Mouse (Mus musculus) heart, adult 9 months (tissue): ENCODE results near the gene Krt14.

Source experiments
- DNase-seq, 2 experiments: peaks; one replicate each; pipeline ENCODE4 v3.0.0; 2022; ENCODE audit warnings: low spot score in 2 of 2

Krt14 gene

GRCm38 (mm10) chr11:100164392-100164791 lies 43.0 kb downstream of the Krt14 start:
- no peak for DNase-seq

GRCm38 (mm10) chr11:100157908-100158477 lies 49.4 kb downstream of the Krt14 start:
- no peak for DNase-seq

DNA sequence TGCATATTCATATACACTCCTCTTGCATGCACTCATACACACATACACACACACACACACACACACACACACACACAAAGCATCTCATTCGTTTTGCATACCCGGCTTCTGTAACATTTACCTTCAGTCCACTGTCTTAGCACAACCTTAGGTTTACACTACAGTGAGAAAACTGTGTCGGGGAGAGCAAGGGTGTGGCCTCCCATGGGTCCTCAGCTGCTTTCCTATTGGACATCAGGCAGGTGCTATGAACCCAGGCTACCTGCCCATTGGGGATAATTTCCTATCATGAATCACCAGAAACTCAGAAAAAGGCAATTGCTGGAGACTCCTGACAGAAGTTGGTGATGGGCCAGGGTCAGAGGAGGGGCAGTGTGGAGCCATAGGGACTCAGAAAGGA lies 50.0 kb downstream of the Krt14 start:
- DNase-seq, result no peak

- no peak for DNase-seq
Measured at GRCm38 (mm10) chr11:100155497-100156255, 51.7 kb downstream of the Krt14 start.
